ENCODE assay signal across 8 mouse cellular contexts in the genomic region with DNA sequence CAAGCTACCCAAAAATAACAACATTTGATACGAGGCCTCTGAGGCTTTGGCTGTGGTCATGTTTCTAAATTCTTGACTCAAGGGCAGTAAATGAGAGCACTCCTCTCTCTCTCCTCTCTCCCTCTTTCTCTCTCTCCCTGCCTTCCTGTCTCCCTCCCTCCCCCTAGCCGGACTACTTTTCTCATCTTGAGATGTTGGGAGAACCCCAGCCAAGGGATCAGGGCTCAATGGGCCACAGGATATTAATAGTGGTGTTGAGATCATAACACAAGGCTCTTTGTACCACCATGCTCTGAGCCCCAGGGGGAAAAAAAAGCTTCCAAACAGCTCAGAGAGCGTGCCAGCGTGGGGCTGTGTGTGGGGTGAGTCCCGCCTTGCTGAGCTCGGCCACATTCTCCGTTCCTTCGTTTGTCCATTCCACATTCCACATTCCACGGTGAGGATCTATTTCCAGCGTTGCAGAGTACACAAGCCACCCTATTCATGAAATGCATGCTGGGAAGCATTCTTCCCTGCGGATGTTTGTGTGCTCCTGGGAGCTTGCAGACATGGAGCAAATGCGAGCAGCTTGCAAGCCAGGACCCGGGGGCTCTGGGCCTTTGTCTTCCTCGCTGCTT. TPM values are rescaled to one million over a fixed set of nuclear protein-coding genes. Genes with fewer than 3 reads are reported as not detected.
A peak's percentile ranks its signal among the peaks of the same experiment; 100 is the strongest.
DNase-seq lines count a peak whose midpoint lies in the region; ATAC-seq and TF ChIP-seq lines count a peak whose summit lies in the region.

No protein-coding gene starts in this region.

- WGBS in spleen, adult 2 months = 50% methylated on average over 14 of the region's 14 CpGs
- WGBS in forebrain, embryonic 10.5 days = 14% methylated on average over 14 of the region's 14 CpGs
- WGBS in heart, embryonic 15.5 days = 7% methylated on average over 14 of the region's 14 CpGs
- WGBS in stomach, postnatal 0 days = 6% methylated on average over 14 of the region's 14 CpGs

- no peak for TF ChIP-seq CTCF in spleen, adult 2 months (IDR thresholded peaks at IDR 0.05; ENCODE audit: extremely low read depth, insufficient read depth, insufficient read length, insufficient replicate concordance)
- TF ChIP-seq CTCF in stomach, postnatal 0 days (IDR thresholded peaks at IDR 0.05; ENCODE audit: low read depth) = peak; percentile 12; the same call in 1 of the 2 replicates

- peak overlapping the region; percentile 41; the same call in 1 of the 2 replicates for H3K9ac ChIP-seq in heart, embryonic 15.5 days
- no peak overlapping the region for H3K9ac ChIP-seq in stomach, postnatal 0 days (ENCODE audit: low read length)

- peak; percentile 83 for ATAC-seq in heart, embryonic 15.5 days (replicated peaks; ENCODE audit: insufficient number of reproducible peaks, insufficient read depth, low FRiP score, low read depth)
- peak; percentile 84 for ATAC-seq in stomach, postnatal 0 days (ENCODE audit: low FRiP score, low TSS enrichment)

- no peaks in the 10 kb centered on the region for H3K27me3 ChIP-seq in spleen, adult 2 months (ENCODE audit: control insufficient read depth, insufficient read depth, low read length)
- 0 out of 2 replicates have a peak, but pooled peaks cover 2% of the 10 kb centered on the region for H3K27me3 ChIP-seq in forebrain, embryonic 10.5 days (ENCODE audit: poor library complexity, severe bottlenecking)
- H3K27me3 ChIP-seq in heart, embryonic 15.5 days = no peaks in the 10 kb centered on the region
- no peaks in the 10 kb centered on the region for H3K27me3 ChIP-seq in stomach, postnatal 0 days (ENCODE audit: control insufficient read depth, insufficient read depth, low read length)

- peak overlapping the region; percentile 56 for H3K27ac ChIP-seq in spleen, adult 2 months (ENCODE audit: insufficient read depth, low read length)
- peak overlapping the region; percentile 85 for H3K27ac ChIP-seq in forebrain, embryonic 10.5 days
- H3K27ac ChIP-seq in heart, embryonic 15.5 days = peak overlapping the region; percentile 98
- peak overlapping the region; percentile 88 for H3K27ac ChIP-seq in stomach, postnatal 0 days (replicated peaks)

- peak; percentile 53 for TF ChIP-seq EP300 in stomach, postnatal 0 days (optimal IDR thresholded peaks at IDR 0.05)

- peaks cover 26% of the 10 kb centered on the region; the same call in 1 of the 2 replicates for H3K4me1 ChIP-seq in spleen, adult 2 months (ENCODE audit: control insufficient read depth, insufficient read depth, insufficient read length)
- peaks cover 47% of the 10 kb centered on the region for H3K4me1 ChIP-seq in forebrain, embryonic 10.5 days
- H3K4me1 ChIP-seq in heart, embryonic 15.5 days (replicated peaks) = peaks cover 58% of the 10 kb centered on the region
- H3K4me1 ChIP-seq in stomach, postnatal 0 days (replicated peaks; ENCODE audit: control insufficient read depth, insufficient read depth) = peaks cover 5% of the 10 kb centered on the region; the same call in 1 of the 2 replicates

- H3K4me3 ChIP-seq in spleen, adult 2 months (ENCODE audit: extremely low read depth, insufficient read depth, insufficient read length) = no peak overlapping the region
- peak overlapping the region; percentile 13; the same call in 1 of the 2 replicates for H3K4me3 ChIP-seq in forebrain, embryonic 10.5 days
- no peak overlapping the region for H3K4me3 ChIP-seq in heart, embryonic 15.5 days
- H3K4me3 ChIP-seq in stomach, postnatal 0 days (ENCODE audit: low read depth, low read length) = no peak overlapping the region

- peak overlapping the region; percentile 46 for H3K4me2 ChIP-seq in heart, embryonic 15.5 days
- H3K4me2 ChIP-seq in stomach, postnatal 0 days (replicated peaks; ENCODE audit: low read depth) = 0 out of 2 replicates have a peak overlapping the region, but pooled peaks have one; percentile 25

- no peaks in the 10 kb centered on the region for H3K9me3 ChIP-seq in forebrain, embryonic 10.5 days
- no peaks in the 10 kb centered on the region for H3K9me3 ChIP-seq in heart, embryonic 15.5 days (replicated peaks)
- no peaks in the 10 kb centered on the region for H3K9me3 ChIP-seq in stomach, postnatal 0 days (ENCODE audit: control insufficient read depth, low read length)

- no peak for DNase-seq in spleen, adult 2 months (ENCODE audit: low read depth in 1 of 2, low spot score in 2 of 2)
- no peak for DNase-seq in spleen, adult 18-20 months
- DNase-seq in forebrain, embryonic 10.5 days (ENCODE audit: extremely low spot score, low spot score) = peak; percentile 52
- peak; percentile 73 for DNase-seq in kidney, postnatal 14 days
- DNase-seq in lung, postnatal 4 days = peak; percentile 72 to 88
- DNase-seq in stomach, postnatal 0 days (ENCODE audit: low spot score) = peak; percentile 69
- DNase-seq in thymus, postnatal 4 days = no peak

- no peak for TF ChIP-seq POLR2A in spleen, adult 2 months (IDR thresholded peaks at IDR 0.05; ENCODE audit: low read depth, low read length)

- no peaks in the 10 kb centered on the region for H3K36me3 ChIP-seq in spleen, adult 2 months (ENCODE audit: control insufficient read depth, insufficient read depth, low read length)
- H3K36me3 ChIP-seq in forebrain, embryonic 10.5 days (replicated peaks) = no peaks in the 10 kb centered on the region
- no peaks in the 10 kb centered on the region for H3K36me3 ChIP-seq in heart, embryonic 15.5 days
- H3K36me3 ChIP-seq in stomach, postnatal 0 days (ENCODE audit: control insufficient read depth, insufficient read depth, low read length) = no peaks in the 10 kb centered on the region

RNA-seq across cellular contexts. Expression of a gene that starts 27.2 kb away (rescaled TPM):
- polyA plus RNA-seq in spleen, adult 2 months (2012; rRNA removed) = 49.6 and 83.0 TPM in 2 replicates
- 3.0 and 3.4 TPM in 2 replicates for polyA plus RNA-seq in forebrain, embryonic 10.5 days (2016; fragmentation: Nextera tagmentation; extraction: Ambion mirVana)
- polyA plus RNA-seq in heart, embryonic 15.5 days (2015; fragmentation: Nextera tagmentation; extraction: Ambion mirVana) = 10.3 and 10.4 TPM in 2 replicates
- polyA plus RNA-seq in stomach, postnatal 0 days (2015; fragmentation: Nextera tagmentation; extraction: Ambion mirVana) = 10.1 and 10.2 TPM in 2 replicates

Comparison
In these comparisons a context has a peak if more than half of its experiments do, and no peak if none do; other contexts are left out.
1. DNase-seq: peak in forebrain, embryonic 10.5 days (single experiment), kidney, postnatal 14 days (single experiment), lung, postnatal 4 days (2 of 2) and stomach, postnatal 0 days (single experiment); none in spleen, adult 2 months (0 of 2), spleen, adult 18-20 months (0 of 2) and thymus, postnatal 4 days (single experiment).
2. Peak in every context shown above with its lines, with median percentiles within 50 percentile points of each other: H3K27ac ChIP-seq.